Mouse (Mus musculus): ENCODE measurements at regions not wholly inside any gene's neighbourhood (a gene's known extent, or its start where the extent isn't known, plus 50 kb on each side); places are given as distances from the start of the nearest gene placed in this dataset.

DNA sequence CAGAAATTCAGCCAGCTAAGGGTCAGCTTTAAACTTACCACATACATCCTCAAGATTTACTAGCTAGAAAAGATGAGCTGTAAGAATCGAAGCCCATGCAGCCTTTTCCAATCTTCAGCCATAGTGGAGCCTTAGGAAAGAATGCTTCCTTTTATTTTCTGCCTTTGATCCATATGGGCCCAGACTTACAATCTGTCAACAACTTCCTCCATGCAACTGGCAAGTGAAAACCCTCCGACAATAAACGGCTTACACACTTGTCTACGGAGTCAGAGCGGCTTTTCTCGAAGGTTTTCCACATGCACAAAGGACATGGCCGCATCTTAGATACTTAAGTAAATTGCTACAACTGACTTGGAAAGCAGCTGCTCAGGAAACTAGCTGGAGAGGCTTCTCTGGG is 85.2 kb downstream of the Atp6ap1l start:
- no peak for TF ChIP-seq CTCF (IDR thresholded peaks at IDR 0.05; ENCODE audit: low read depth)
- no peak for TF ChIP-seq EP300 (IDR thresholded peaks at IDR 0.05; ENCODE audit: low read depth)

Data from liver, postnatal 0 days (tissue).